Mouse (Mus musculus): Measurements from ENCODE around the gene Ctcf.

Ctcf gene

GRCm38 (mm10) chr8:105648929-105649328 is 12.6 kb downstream of the Ctcf start:
- no peak for DNase-seq (ENCODE audit: low spot score)

GRCm38 (mm10) chr8:105657641-105658040 is 21.3 kb downstream of the Ctcf start:
- no peak for DNase-seq (ENCODE audit: low spot score)

GRCm38 (mm10) chr8:105661167-105661566 is 24.8 kb downstream of the Ctcf start:
- peak; percentile 55 for DNase-seq (ENCODE audit: low spot score)

GRCm38 (mm10) chr8:105677891-105678290 is 41.5 kb downstream of the Ctcf start:
- no peak for DNase-seq (ENCODE audit: low spot score)

- DNase-seq (ENCODE audit: low spot score): no peak
Measured at GRCm38 (mm10) chr8:105685325-105685724, 49.0 kb downstream of the Ctcf start.

- peak; percentile 88 for DNase-seq (ENCODE audit: low spot score)
Measured at GRCm38 (mm10) chr8:105685796-105686308, 49.5 kb downstream of the Ctcf start, which contains the start of gene Carmil2. Carmil2 (plus strand) TSS chr8:105686274.

- no peak for DNase-seq (ENCODE audit: low spot score)
Measured at GRCm38 (mm10) chr8:105686551-105686950, 50.2 kb downstream of the Ctcf start.

GRCm38 (mm10) chr8:105687512-105687911 is 51.1 kb downstream of the Ctcf start:
- no peak for DNase-seq (ENCODE audit: low spot score)

- no peak for DNase-seq (ENCODE audit: low spot score)
Measured at GRCm38 (mm10) chr8:105688242-105688752, 51.9 kb downstream of the Ctcf start.

- no peak for DNase-seq (ENCODE audit: low spot score)
Measured at GRCm38 (mm10) chr8:105689256-105689982, 53.1 kb downstream of the Ctcf start.

- DNase-seq (ENCODE audit: low spot score): no peak
Measured at GRCm38 (mm10) chr8:105689983-105690360, 53.6 kb downstream of the Ctcf start.

GRCm38 (mm10) chr8:105690978-105691377 is 54.6 kb downstream of the Ctcf start:
- DNase-seq (ENCODE audit: low spot score): no peak

GRCm38 (mm10) chr8:105692449-105693182 is 56.2 kb downstream of the Ctcf start:
- DNase-seq (ENCODE audit: low spot score): no peak

GRCm38 (mm10) chr8:105693648-105694047 is 57.3 kb downstream of the Ctcf start:
- DNase-seq (ENCODE audit: low spot score): no peak

- DNase-seq (ENCODE audit: low spot score): no peak
Measured at GRCm38 (mm10) chr8:105694051-105694799, 57.9 kb downstream of the Ctcf start.

GRCm38 (mm10) chr8:105695080-105695780 is 58.9 kb downstream of the Ctcf start:
- DNase-seq (ENCODE audit: low spot score): no peak

GRCm38 (mm10) chr8:105697196-105697780 is 60.9 kb downstream of the Ctcf start:
- no peak for DNase-seq (ENCODE audit: low spot score)

GRCm38 (mm10) chr8:105698734-105699133 is 62.4 kb downstream of the Ctcf start:
- DNase-seq (ENCODE audit: low spot score): no peak

- DNase-seq (ENCODE audit: low spot score): no peak
Measured at GRCm38 (mm10) chr8:105699488-105700215, 63.3 kb downstream of the Ctcf start.

- peak; percentile 74 for DNase-seq (ENCODE audit: low spot score)
Measured at GRCm38 (mm10) chr8:105700566-105700965, 64.2 kb downstream of the Ctcf start.

Data from T-cell, adult 2 months (primary cell).